20 mouse cellular contexts compared by ENCODE assay signal in the genomic region with DNA sequence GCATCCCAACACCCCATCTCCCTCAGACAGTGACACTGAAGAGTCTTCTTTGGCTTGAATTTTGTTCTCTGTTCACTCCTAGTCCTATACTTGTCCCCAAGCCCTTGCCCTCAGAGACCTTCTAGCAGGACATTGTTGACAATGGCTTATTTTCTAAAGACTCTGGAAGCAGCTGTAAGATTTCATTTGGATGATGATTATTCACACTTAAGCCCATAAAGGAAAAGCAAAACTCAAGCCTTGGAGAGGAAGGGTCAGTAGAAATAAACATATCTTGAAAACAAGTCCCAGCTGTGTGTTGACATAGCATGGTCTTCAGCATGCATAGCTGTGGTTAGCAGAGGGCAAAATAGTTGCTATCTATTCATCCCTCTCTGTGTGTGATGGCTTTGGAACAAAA. TPM values are rescaled to one million over a fixed set of nuclear protein-coding genes. Genes with fewer than 3 reads are reported as not detected.
DNase-seq lines count a peak whose midpoint lies in the region; ATAC-seq and TF ChIP-seq lines count a peak whose summit lies in the region.
"Had no signal": no experiment of that assay in that cellular context is flagged by ENCODE, and none has a peak within 500 bp of the region (broad histone marks: within the 10 kb centered on the region; RNA-seq: fewer than 3 reads in every experiment).

No protein-coding gene starts in this region.

- H3K9ac ChIP-seq in lung, embryonic 15.5 days = no peak overlapping the region
- H3K9ac ChIP-seq in kidney, postnatal 0 days (ENCODE audit: low read depth, low read length) = no peak overlapping the region
- H3K9ac ChIP-seq: forebrain, embryonic 12.5 days; heart, embryonic 13.5 days; liver, postnatal 0 days; midbrain, embryonic 12.5 days; neural tube, embryonic 12.5 days had no signal

- H3K4me2 ChIP-seq in lung, embryonic 15.5 days = no peak overlapping the region
- H3K4me2 ChIP-seq in kidney, postnatal 0 days (ENCODE audit: low read length) = no peak overlapping the region
- H3K4me2 ChIP-seq: forebrain, embryonic 12.5 days; heart, embryonic 13.5 days; midbrain, embryonic 12.5 days; neural tube, embryonic 12.5 days had no signal

- H3K27me3 ChIP-seq in lung, embryonic 15.5 days = no peaks in the 10 kb centered on the region
- H3K27me3 ChIP-seq in kidney, postnatal 0 days (ENCODE audit: insufficient read depth, low read length) = no peaks in the 10 kb centered on the region
- H3K27me3 ChIP-seq: forebrain, embryonic 12.5 days; heart, embryonic 13.5 days; midbrain, embryonic 12.5 days; neural tube, embryonic 12.5 days had no signal

- no peak overlapping the region for H3K4me3 ChIP-seq in lung, embryonic 15.5 days
- no peak overlapping the region for H3K4me3 ChIP-seq in kidney, postnatal 0 days (replicated peaks; ENCODE audit: low read depth, low read length)
- H3K4me3 ChIP-seq: forebrain, embryonic 12.5 days; heart, embryonic 13.5 days; limb, embryonic 10.5 days; midbrain, embryonic 12.5 days; neural tube, embryonic 12.5 days had no signal

- no peaks in the 10 kb centered on the region for H3K9me3 ChIP-seq in lung, embryonic 15.5 days
- H3K9me3 ChIP-seq in kidney, postnatal 0 days (replicated peaks; ENCODE audit: low read length) = no peaks in the 10 kb centered on the region
- H3K9me3 ChIP-seq: forebrain, embryonic 12.5 days; heart, embryonic 13.5 days; limb, embryonic 10.5 days; midbrain, embryonic 12.5 days; neural tube, embryonic 12.5 days had no signal

- no peak for TF ChIP-seq CTCF in kidney, postnatal 0 days (IDR thresholded peaks at IDR 0.05; ENCODE audit: low read depth)

- H3K4me1 ChIP-seq in lung, embryonic 15.5 days = no peaks in the 10 kb centered on the region
- H3K4me1 ChIP-seq in kidney, postnatal 0 days (replicated peaks; ENCODE audit: insufficient read depth, low read length) = no peaks in the 10 kb centered on the region
- H3K4me1 ChIP-seq: forebrain, embryonic 12.5 days; heart, embryonic 13.5 days; limb, embryonic 10.5 days; midbrain, embryonic 12.5 days; neural tube, embryonic 12.5 days had no signal

- peak; percentile 95 for ATAC-seq in lung, embryonic 15.5 days (ENCODE audit: borderline replicate concordance, extremely low read depth, low FRiP score, low TSS enrichment)
- no peak for ATAC-seq in kidney, postnatal 0 days (replicated peaks; ENCODE audit: low FRiP score, low read depth)
- ATAC-seq in megakaryocyte, adult 5-6 weeks (ENCODE audit: poor library complexity, severe bottlenecking) = no peak
- ATAC-seq in activated CD4-positive, CD25-positive, alpha-beta regulatory T cell, adult 4 months = no peak
- no peak for ATAC-seq in megakaryocyte progenitor cell, adult 5-6 weeks (replicated peaks; ENCODE audit: poor library complexity)
- ATAC-seq: hindbrain, embryonic 16.5 days; liver, postnatal 0 days had no signal

- no peak overlapping the region for H3K27ac ChIP-seq in lung, embryonic 15.5 days
- no peak overlapping the region for H3K27ac ChIP-seq in kidney, postnatal 0 days
- H3K27ac ChIP-seq: forebrain, embryonic 12.5 days; heart, embryonic 13.5 days; limb, embryonic 10.5 days; midbrain, embryonic 12.5 days; neural tube, embryonic 12.5 days had no signal

- no peak for DNase-seq in lung, postnatal 4 days
- peak; percentile 90 for DNase-seq in kidney, postnatal 0 days (ENCODE audit: low spot score)
- peak; percentile 0 for DNase-seq in lung, postnatal 14 days
- DNase-seq: B cell, adult 2 months; cerebellum, adult 8-10 months; heart, postnatal 36 days; liver, postnatal 0 days; right cerebral cortex, adult 18-20 months; thymus, postnatal 4 days had no signal

- no peaks in the 10 kb centered on the region for H3K36me3 ChIP-seq in lung, embryonic 15.5 days
- H3K36me3 ChIP-seq in kidney, postnatal 0 days (ENCODE audit: insufficient read depth, low read length) = no peaks in the 10 kb centered on the region
- H3K36me3 ChIP-seq: forebrain, embryonic 12.5 days; heart, embryonic 13.5 days; limb, embryonic 10.5 days; midbrain, embryonic 12.5 days; neural tube, embryonic 12.5 days had no signal

RNA-seq across cellular contexts. Expression of a gene that starts 59.9 kb away (rescaled TPM):
- 177 and 178 TPM in 2 replicates for polyA plus RNA-seq in lung, embryonic 15.5 days (2015; fragmentation: Nextera tagmentation; extraction: Ambion mirVana)
- polyA plus RNA-seq in kidney, postnatal 0 days (2015; fragmentation: Nextera tagmentation; extraction: Ambion mirVana) = 105 and 109 TPM in 2 replicates
- total RNA-seq in megakaryocyte, adult 5-6 weeks (2015) = 0.36 and 1.3 TPM in 2 replicates
- 0.26 and 1.4 TPM in 2 replicates for total RNA-seq in megakaryocyte, adult 5-6 weeks (2017)
- polyA plus RNA-seq in activated CD4-positive, CD25-positive, alpha-beta regulatory T cell, adult 4 months (2017; shearing (Covaris generic)) = under 1 TPM; 0.11 to 0.24 TPM
- total RNA-seq in megakaryocyte progenitor cell, adult 5-6 weeks (2015) = 0.12 TPM in 2 replicates
- not detected in 2 replicates for total RNA-seq in megakaryocyte progenitor cell, adult 5-6 weeks (2017)
- total RNA-seq: common myeloid progenitor, adult 5-6 weeks had no signal

Comparison
In these comparisons a context has a peak if more than half of its experiments do, and no peak if none do; other contexts are left out.
1. DNase-seq: peak in kidney, postnatal 0 days (single experiment) and lung, postnatal 14 days (single experiment); none in lung, postnatal 4 days (0 of 2).
2. RNA of a gene that starts 59.9 kb away (polyA plus RNA-seq): 177 to 178 TPM in lung, embryonic 15.5 days and 105 to 109 TPM in kidney, postnatal 0 days; 0.11 to 0.24 TPM in activated CD4-positive, CD25-positive, alpha-beta regulatory T cell, adult 4 months; every median in the first group is over 10 times any median in the second.